Mouse (Mus musculus): ENCODE measurements around the gene Syn3. TPM values are rescaled to one million over a fixed set of nuclear protein-coding genes. Genes with fewer than 3 reads are reported as not detected.

Gene Syn3
- polyA plus RNA-seq, 1 experiment from 2014 or later: 3.0 TPM

DNA sequence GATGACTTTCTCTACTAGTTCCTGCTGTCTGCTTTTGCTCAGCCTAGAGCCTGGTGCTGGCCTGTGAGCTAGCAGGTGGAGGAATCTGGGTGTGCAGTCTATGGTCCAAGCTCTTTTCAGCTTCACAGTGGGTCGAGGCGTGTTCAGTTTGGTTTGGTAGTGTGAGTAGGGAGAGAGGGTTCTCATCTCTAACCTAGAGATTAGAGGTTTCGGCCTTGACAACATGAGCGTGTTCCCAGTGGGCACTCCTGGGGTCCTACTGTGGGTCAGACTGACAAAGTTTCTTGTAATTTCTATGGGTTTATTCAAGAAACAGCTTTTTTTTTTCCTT, 196.4 kb downstream of the Syn3 start:
- no peaks in the 10 kb centered on the region for H3K9me3 ChIP-seq (replicated peaks)
- 68% methylated on average over 4 of the region's 4 CpGs for whole genome bisulfite sequencing
- H3K4me3 ChIP-seq: peak overlapping the region; percentile 67
- H3K4me1 ChIP-seq: peaks cover 59% of the 10 kb centered on the region
- no peaks in the 10 kb centered on the region for H3K36me3 ChIP-seq
- no peak overlapping the region for H3K27ac ChIP-seq (replicated peaks)
- H3K27me3 ChIP-seq (ENCODE audit: low read depth, poor library complexity, severe bottlenecking): peaks cover 46% of the 10 kb centered on the region
- DNase-seq (ENCODE audit: low spot score): no peak

DNA sequence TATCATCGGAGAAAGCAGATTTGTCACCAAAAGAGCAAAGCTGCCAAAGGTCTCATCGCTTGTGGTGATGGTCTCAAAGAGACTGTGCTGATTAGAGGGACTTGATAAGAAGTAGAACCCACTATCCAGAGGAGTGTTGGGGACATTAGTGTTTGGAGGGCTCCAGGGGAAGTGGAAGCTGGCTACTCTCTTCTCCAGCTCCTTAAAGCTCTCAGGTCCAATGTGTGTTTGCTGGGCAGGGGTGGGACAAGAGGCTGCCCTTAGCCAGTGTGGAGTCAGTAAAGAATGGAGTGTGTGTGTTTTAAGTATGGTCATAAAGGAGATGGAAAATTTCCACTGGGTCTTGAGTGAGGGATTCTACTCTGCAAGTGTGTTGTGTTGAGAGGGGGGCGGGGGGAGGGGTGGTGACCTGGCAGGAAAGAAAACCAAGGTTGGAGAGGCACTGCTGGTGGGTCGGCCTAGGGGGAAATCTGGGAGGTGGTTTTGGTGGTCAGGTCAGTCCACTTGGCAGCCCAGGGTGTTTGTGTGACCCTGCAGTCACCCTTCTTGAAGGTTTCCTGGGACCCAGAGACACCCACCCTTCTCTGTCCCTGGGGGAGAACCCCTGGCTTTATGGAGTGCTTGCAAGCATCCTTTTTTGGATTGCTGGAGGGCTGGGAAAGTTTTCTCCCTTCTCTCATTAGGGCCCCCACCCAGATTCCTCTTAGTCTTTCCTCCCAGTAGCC, 196.9 kb downstream of the Syn3 start:
- Histone ChIP-seq H3K4me3 (peak overlapping the region; percentile 67), H3K9me3 (replicated peaks) (no peaks in the 10 kb centered on the region), H3K27ac (replicated peaks) (0 out of 2 replicates have a peak overlapping the region, but pooled peaks have one; percentile 17), H3K27me3 (ENCODE audit: low read depth, poor library complexity, severe bottlenecking) (peaks cover 52% of the 10 kb centered on the region), H3K4me1 (peaks cover 59% of the 10 kb centered on the region), H3K36me3 (no peaks in the 10 kb centered on the region)
- DNase-seq (ENCODE audit: low spot score): no peak
- WGBS: 27% methylated on average over 3 of the region's 4 CpGs

DNA sequence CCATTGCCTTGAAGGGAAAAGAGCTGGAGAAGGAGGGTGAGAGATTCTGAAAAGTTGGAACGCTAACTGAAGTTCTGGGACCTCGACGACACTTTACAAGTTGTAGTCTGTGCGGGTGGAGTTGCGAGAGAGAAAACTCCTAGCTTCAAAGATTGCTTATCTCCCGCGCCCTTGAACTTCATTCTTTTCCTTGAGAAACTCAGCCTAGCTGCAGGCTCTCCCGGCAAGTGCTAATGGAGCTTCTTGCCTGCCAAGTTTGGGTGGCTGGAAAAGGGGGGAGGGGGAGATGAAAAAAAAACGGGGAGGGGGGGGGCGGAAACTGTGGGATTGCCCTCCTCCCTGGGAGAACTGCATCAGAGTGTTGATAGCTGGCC, 197.6 kb downstream of the Syn3 start:
- H3K27me3 ChIP-seq (ENCODE audit: low read depth, poor library complexity, severe bottlenecking): peaks cover 57% of the 10 kb centered on the region

DNA sequence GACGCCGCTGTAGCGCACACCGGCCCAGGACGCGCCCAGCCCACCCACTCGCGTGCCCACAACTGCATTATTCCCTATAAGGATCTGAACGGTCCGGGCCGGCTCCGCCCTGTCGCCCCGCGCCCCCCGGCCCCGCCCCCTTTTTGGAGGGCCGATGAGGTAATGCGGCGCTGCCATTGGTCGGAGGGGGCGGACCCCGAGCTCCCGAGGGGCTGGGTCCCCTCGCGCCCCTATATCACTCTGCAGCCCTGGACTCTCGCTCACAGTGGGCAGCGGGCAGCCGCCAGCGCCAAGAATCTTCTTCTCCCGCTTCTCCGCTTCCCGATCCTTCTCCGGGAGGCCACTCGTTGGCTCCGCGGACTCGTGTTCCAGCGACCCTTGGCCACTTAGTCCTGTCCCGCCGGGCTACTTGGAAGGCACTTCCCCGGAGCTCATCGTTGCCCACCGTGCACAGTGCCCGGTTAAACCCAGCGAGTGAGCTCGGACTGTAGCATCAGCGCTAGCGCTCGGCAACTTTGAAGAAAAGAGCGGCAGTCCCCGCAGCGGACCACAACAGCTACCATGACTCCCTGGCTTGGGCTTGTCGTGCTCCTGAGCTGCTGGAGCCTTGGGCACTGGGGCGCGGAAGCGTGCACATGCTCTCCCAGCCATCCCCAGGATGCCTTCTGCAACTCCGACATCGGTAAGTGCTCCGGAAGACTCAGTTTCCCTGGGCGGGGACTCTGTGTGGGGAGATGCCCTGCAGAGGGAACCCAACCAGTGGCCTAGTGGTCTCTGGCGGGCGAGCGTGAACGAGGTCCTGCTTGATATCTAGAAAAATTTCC, 198.2 kb downstream of the Syn3 start, which contains the start of gene Timp3:
Timp3 (plus strand) TSS at position 80 of the 824 bp plus-strand sequence.
- Histone ChIP-seq H3K36me3 (no peaks in the 10 kb centered on the region), H3K27me3 (ENCODE audit: low read depth, poor library complexity, severe bottlenecking) (peaks cover 59% of the 10 kb centered on the region), H3K9me3 (replicated peaks) (no peaks in the 10 kb centered on the region), H3K4me1 (peaks cover 68% of the 10 kb centered on the region), H3K4me3 (peak within 1 kb of the TSS; percentile 67), H3K27ac (replicated peaks) (peak within 1 kb of the TSS; percentile 84)
- under 1% methylated on average over 65 of the region's 65 CpGs for WGBS
- peak; percentile 86 for DNase-seq (ENCODE audit: low spot score)

More for the DNA sequence above, 197.6 kb downstream of the Syn3 start:
- Histone ChIP-seq H3K36me3 (no peaks in the 10 kb centered on the region), H3K4me1 (peaks cover 62% of the 10 kb centered on the region), H3K27ac (replicated peaks) (peak overlapping the region; percentile 84), H3K9me3 (replicated peaks) (no peaks in the 10 kb centered on the region), H3K4me3 (peak overlapping the region; percentile 67)
- WGBS: under 1% methylated on average over 10 of the region's 10 CpGs
- no peak for DNase-seq (ENCODE audit: low spot score)

DNA sequence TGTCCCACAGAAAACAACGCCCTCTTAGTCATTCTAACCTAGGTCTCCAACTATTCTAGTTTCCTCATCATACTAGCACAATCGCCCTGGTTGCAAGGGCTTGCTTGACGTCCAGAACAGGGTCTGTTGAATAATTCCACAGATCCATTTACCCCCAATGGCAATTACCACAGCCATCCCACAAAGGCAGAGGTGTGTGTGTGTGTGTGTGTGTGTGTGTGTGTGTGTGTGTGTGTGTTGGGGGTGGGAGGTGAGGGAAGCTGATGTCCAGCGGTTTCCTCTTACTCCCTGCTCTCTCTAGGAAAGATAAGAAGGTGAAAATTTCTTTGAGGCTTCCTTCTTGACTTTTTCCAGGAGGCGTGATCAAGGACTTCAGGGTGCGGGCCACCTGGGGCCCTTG, 198.9 kb downstream of the Syn3 start:
- DNase-seq (ENCODE audit: low spot score): no peak
- Histone ChIP-seq H3K4me1 (peaks cover 73% of the 10 kb centered on the region), H3K36me3 (no peaks in the 10 kb centered on the region), H3K9me3 (replicated peaks) (no peaks in the 10 kb centered on the region), H3K27ac (replicated peaks) (peak overlapping the region; percentile 84), H3K27me3 (ENCODE audit: low read depth, poor library complexity, severe bottlenecking) (peaks cover 65% of the 10 kb centered on the region), H3K4me3 (peak overlapping the region; percentile 67)
- 34% methylated on average over 6 of the region's 6 CpGs for WGBS

DNA sequence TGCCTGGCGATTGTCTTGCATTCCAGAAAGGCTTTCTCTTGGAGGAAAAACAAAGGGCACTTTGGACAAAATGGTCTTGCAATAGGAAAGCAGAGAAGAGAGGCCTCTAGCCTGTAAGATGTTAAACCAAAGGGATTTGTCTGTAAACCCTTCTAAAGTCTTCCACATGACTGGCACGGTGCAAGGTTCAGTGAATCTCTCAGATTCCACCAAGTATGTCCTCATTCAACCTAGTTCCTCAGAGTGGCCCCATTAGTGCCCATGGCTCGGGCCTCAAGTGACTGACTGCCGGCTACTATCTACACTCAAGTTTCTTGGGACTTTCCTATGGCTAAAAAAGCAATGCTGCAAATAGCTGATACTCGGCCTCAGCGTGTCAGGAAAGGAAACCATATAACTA, 200.4 kb downstream of the Syn3 start:
- Histone ChIP-seq H3K36me3 (no peaks in the 10 kb centered on the region), H3K4me3 (no peak overlapping the region), H3K4me1 (peaks cover 60% of the 10 kb centered on the region), H3K27me3 (ENCODE audit: low read depth, poor library complexity, severe bottlenecking) (peaks cover 72% of the 10 kb centered on the region), H3K27ac (replicated peaks) (no peak overlapping the region), H3K9me3 (replicated peaks) (no peaks in the 10 kb centered on the region)
- DNase-seq (ENCODE audit: low spot score): no peak
- 52% methylated on average over 6 of the region's 6 CpGs for WGBS

DNA sequence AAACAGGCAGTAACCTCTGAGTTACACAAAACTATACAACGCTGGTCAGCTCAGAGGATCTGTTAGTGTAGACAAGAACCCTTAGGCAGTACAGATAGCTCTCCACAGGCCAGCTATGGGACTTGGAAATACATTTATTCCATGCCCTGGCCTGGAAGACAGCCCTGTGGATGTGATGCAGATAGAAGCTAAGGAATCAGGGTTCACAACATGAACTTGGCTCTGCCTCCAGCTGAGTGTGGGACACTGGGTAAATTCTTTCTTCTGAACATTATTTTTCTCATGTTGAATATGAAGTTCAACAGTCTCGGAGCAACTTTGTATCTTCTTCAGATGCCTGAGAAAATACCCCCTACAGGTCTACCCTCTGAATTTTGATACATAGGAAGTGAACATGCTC, 201.4 kb downstream of the Syn3 start:
- Histone ChIP-seq H3K27ac (replicated peaks) (no peak overlapping the region), H3K36me3 (no peaks in the 10 kb centered on the region), H3K9me3 (replicated peaks) (no peaks in the 10 kb centered on the region), H3K4me1 (peaks cover 50% of the 10 kb centered on the region), H3K27me3 (ENCODE audit: low read depth, poor library complexity, severe bottlenecking) (peaks cover 66% of the 10 kb centered on the region), H3K4me3 (no peak overlapping the region)
- DNase-seq (ENCODE audit: low spot score): no peak
- 91% methylated on average over 2 of the region's 2 CpGs for WGBS

DNA sequence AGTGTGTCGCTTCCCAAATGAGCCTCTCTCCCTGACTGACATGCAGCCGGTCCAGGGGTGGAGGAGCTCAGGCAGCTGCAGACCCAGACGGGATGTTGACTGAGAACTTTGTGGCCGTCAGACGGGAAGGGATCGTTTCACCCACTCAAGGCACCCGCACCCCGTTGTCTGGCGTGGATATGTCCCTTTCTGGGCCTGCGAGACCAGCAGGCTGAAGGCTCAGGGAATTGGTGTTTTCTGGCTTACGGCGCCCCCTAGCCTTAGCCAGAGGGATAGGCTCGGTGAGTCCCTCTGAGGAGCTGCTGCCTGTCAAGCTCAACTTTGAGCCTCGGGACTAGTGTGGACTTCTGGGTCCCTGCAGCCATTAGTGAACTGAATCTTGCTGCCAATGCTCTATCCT, 202.6 kb downstream of the Syn3 start:
- Histone ChIP-seq H3K4me3 (peak overlapping the region; percentile 44), H3K4me1 (peaks cover 38% of the 10 kb centered on the region), H3K27ac (replicated peaks) (peak overlapping the region; percentile 63), H3K27me3 (ENCODE audit: low read depth, poor library complexity, severe bottlenecking) (peaks cover 54% of the 10 kb centered on the region), H3K36me3 (no peaks in the 10 kb centered on the region), H3K9me3 (replicated peaks) (no peaks in the 10 kb centered on the region)
- peak; percentile 78 for DNase-seq (ENCODE audit: low spot score)
- WGBS: 4% methylated on average over 14 of the region's 14 CpGs

DNA sequence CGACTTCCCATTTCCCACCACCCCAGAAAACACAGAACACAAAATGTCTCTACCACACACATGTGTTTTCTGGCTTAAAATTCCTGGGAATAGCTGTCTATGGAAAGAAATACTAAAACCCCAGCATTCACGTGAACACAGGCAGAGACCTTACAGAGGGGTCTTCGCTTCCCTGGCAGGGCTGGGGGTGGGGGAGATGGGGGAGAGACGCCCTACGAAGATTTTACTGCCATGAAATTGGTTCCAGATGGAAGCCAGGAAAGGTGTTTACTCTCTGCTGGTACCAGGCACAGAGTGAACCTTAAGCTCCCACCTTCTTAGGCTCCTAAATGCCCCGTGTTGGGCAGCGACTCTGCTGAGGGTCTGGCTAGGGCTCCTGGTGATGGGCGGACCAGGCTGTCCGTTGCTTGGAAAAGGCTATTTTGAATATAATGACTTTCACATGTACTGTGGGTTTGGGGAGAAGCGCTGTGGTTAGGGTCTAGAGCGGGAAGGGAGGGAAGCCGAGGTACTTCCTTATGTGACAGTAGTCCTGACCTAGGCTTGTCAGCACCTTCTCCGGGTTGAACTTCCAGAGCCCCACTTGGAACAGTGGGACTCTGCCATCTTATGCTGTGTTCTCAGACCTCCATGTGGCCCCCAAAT, 203.1 kb downstream of the Syn3 start:
- H3K4me3 ChIP-seq: peak overlapping the region; percentile 44
- peaks cover 54% of the 10 kb centered on the region for H3K27me3 ChIP-seq (ENCODE audit: low read depth, poor library complexity, severe bottlenecking)
- no peaks in the 10 kb centered on the region for H3K9me3 ChIP-seq (replicated peaks)
- peaks cover 33% of the 10 kb centered on the region for H3K4me1 ChIP-seq
- 24% methylated on average over 13 of the region's 13 CpGs for WGBS
- no peaks in the 10 kb centered on the region for H3K36me3 ChIP-seq
- peak overlapping the region; percentile 63 for H3K27ac ChIP-seq (replicated peaks)
- DNase-seq (ENCODE audit: low spot score): peak; percentile 30

DNA sequence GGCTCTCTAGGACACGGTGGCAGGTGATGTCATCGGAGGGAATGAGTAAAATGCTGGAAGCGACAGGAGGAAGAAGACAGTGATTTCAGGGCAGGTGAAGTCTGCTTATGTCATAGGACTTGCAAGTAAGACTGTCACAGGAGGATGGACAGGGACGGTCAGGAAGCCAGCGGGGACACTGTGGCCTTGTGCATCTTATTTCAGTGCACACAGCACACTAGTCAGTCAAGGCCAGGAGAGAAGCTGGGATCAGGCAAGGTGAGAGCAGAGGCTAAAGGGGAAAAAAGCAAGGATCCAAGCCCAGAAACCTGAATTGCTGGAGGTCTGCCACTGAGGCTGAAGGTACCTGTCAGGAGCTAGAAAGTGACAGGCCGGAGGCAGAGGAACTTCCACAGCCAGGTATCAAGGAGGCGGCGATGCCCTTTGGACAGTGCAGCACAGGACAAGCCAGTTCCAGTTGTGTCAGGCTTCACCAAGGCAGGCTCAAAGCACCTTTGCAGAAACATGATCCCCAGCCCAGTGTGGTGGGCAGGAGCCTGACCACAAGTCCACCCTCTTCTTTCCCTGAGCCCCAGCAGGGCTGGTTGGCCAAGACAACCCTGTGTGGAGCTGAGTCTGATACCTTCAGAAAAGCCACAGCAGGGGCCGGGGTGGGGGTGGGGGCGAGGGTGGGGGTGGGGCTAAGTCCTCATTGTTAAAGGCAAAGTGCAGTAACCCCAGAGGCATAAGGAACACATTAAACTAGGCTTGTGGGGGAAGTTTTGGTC, 203.9 kb downstream of the Syn3 start:
- Histone ChIP-seq H3K27ac (replicated peaks) (no peak overlapping the region; the same call in 1 of the 2 replicates), H3K4me1 (peaks cover 25% of the 10 kb centered on the region), H3K27me3 (ENCODE audit: low read depth, poor library complexity, severe bottlenecking) (peaks cover 51% of the 10 kb centered on the region), H3K9me3 (replicated peaks) (no peaks in the 10 kb centered on the region), H3K36me3 (no peaks in the 10 kb centered on the region), H3K4me3 (no peak overlapping the region)
- no peak for DNase-seq (ENCODE audit: low spot score)
- WGBS: 62% methylated on average over 10 of the region's 10 CpGs

DNA sequence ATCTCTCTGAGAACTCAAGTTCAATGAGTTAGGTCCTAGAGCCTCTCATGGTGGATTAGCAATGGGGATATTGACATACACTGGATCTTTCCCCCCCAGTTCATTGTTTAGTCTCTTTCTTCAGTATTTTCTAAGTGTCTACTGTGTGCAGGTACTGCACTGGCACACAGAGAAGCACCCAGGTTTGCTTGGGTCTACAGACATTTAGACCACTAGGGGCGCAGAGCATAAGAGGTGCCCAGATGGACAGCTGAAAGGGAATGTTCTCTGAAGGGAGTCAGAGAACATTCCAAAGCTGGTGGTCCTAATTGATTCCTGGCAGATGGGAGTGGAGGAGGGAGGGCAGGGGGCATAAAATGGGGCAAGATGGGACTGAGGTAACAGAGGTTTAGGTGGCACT, 204.8 kb downstream of the Syn3 start:
- no peaks in the 10 kb centered on the region for H3K36me3 ChIP-seq
- no peak for DNase-seq (ENCODE audit: low spot score)
- no peaks in the 10 kb centered on the region for H3K9me3 ChIP-seq (replicated peaks)
- peaks cover 42% of the 10 kb centered on the region for H3K27me3 ChIP-seq (ENCODE audit: low read depth, poor library complexity, severe bottlenecking)
- no peak overlapping the region for H3K27ac ChIP-seq (replicated peaks)
- 79% methylated on average over 1 of the region's 1 CpGs for WGBS
- peaks cover 24% of the 10 kb centered on the region for H3K4me1 ChIP-seq
- H3K4me3 ChIP-seq: no peak overlapping the region

DNA sequence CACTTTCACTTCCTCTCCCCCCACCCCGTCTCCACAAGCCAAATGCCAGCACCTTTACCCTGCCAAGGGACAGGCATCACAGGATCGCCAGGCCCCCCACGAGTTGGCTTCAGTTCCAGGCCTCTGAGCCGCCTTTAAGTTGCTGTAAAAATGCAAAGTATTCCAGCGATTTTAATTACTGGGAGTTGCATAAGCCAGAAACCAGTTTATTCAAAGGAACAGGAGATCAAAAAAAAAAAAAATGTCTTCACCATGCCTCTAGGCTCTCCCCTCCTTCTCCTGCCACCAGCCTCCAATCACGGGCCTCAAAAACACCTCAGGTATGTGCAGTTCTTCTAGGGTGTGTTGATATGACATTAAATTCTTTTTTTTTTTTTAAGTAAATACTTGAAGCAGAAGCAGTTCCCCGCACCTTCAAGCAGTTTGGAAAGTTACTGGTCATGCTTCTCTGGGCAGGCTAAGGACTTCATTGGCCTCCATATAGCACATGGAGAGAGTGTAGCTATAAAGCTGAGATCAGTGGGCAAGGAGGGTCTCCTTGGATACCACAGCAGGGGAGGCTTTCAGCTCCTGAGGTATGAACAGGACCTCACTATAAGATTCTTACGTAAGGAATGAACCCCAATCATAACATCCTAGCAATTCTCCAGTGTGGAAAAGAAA, 208.5 kb downstream of the Syn3 start:
- H3K27ac ChIP-seq (replicated peaks): no peak overlapping the region
- H3K27me3 ChIP-seq (ENCODE audit: low read depth, poor library complexity, severe bottlenecking): peaks cover 10% of the 10 kb centered on the region
- no peak for DNase-seq (ENCODE audit: low spot score)
- H3K9me3 ChIP-seq (replicated peaks): no peaks in the 10 kb centered on the region
- no peak overlapping the region for H3K4me3 ChIP-seq
- WGBS: 87% methylated on average over 8 of the region's 8 CpGs
- no peaks in the 10 kb centered on the region for H3K36me3 ChIP-seq
- peaks cover 7% of the 10 kb centered on the region for H3K4me1 ChIP-seq
